Comparison of ENCODE assay signal across 13 mouse cellular contexts in genomic region chr6:11731126-11731525, GRCm38 (mm10).
"Had no signal": no experiment of that assay in that cellular context is flagged by ENCODE, and none has a peak within 500 bp of the region (broad histone marks: within the 10 kb centered on the region; RNA-seq: fewer than 3 reads in every experiment).

No protein-coding gene starts in this region.

- H3K36me3 ChIP-seq: kidney, embryonic 15.5 days; limb, embryonic 15.5 days; liver, embryonic 12.5 days; midbrain, embryonic 13.5 days had no signal

- H3K27ac ChIP-seq: kidney, embryonic 15.5 days; left cerebral cortex, adult 2 months; limb, embryonic 15.5 days; liver, embryonic 12.5 days; midbrain, embryonic 13.5 days; stomach, postnatal 0 days had no signal

- H3K4me3 ChIP-seq: kidney, embryonic 15.5 days; left cerebral cortex, adult 2 months; limb, embryonic 15.5 days; liver, embryonic 12.5 days; midbrain, embryonic 13.5 days had no signal

- H3K9me3 ChIP-seq: kidney, embryonic 15.5 days; limb, embryonic 15.5 days; liver, embryonic 12.5 days; midbrain, embryonic 13.5 days had no signal

- ATAC-seq: intestine, embryonic 16.5 days; liver, embryonic 12.5 days; midbrain, embryonic 13.5 days had no signal

- DNase-seq: kidney, adult 2 months; kidney, postnatal 14 days; lung, embryonic 14.5 days; lung, postnatal 14 days; right cerebral cortex, adult 18-20 months; thymus, postnatal 4 days had no signal

- H3K27me3 ChIP-seq: kidney, embryonic 15.5 days; limb, embryonic 15.5 days; liver, embryonic 12.5 days; midbrain, embryonic 13.5 days had no signal

- H3K4me2 ChIP-seq: kidney, embryonic 15.5 days; limb, embryonic 15.5 days; liver, embryonic 12.5 days; lung, embryonic 14.5 days; midbrain, embryonic 13.5 days had no signal

- H3K4me1 ChIP-seq: kidney, embryonic 15.5 days; limb, embryonic 15.5 days; midbrain, embryonic 13.5 days had no signal

- H3K9ac ChIP-seq: kidney, embryonic 15.5 days; limb, embryonic 15.5 days; liver, embryonic 12.5 days; lung, embryonic 14.5 days; midbrain, embryonic 13.5 days had no signal
